Mouse (Mus musculus) G1E (cell line): ENCODE results near the gene Dram1.

Experiments
- CTCF ChIP-seq: IDR thresholded peaks from 2 replicates; pipeline ENCODE4 v1.5.1; 2012; ENCODE audit warnings: low read depth, low read length, inconsistent platforms, mixed read lengths
- GATA1 ChIP-seq: IDR thresholded peaks from 2 replicates; pipeline ENCODE4 v1.6.1; 2012; ENCODE audit warnings: borderline replicate concordance, low read length, inconsistent platforms, mixed read lengths
- GATA2 ChIP-seq: IDR thresholded peaks from 2 replicates; pipeline ENCODE4 v1.6.1; 2012; ENCODE audit warnings: low read depth, low read length, inconsistent platforms, borderline replicate concordance
- POLR2AphosphoS5 ChIP-seq: IDR thresholded peaks from 2 replicates; pipeline ENCODE4 v1.6.1; 2012; ENCODE audit warnings: low read depth, low read length, inconsistent platforms; ENCODE audit not compliant: insufficient replicate concordance
- TAL1 ChIP-seq: conservative IDR thresholded peaks from 2 replicates; pipeline ENCODE4 v1.6.1; 2012; ENCODE audit warnings: low read depth, low read length, inconsistent platforms, mixed read lengths

DNA sequence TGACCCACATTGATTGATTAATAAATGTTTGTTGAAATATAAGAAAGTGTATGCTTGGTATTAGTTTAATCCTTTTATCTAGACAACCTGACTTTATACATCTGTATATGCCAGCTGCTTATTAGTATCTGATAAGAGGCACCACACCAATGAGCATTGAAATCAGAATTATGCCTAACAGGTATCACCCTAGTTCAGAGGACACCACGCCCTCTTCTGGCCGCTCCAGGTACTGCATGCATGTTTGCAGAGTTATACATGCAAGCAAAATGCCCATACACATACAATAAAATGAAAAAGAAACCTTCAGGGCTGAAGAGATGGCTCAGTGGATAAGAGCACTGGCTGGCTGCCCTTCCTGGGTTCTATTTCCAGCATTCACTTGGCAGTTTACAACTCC, 7.1 kb downstream of the Dram1 start:
- TF ChIP-seq CTCF: peak; percentile 43; the same call in 1 of the 2 replicates
- TF ChIP-seq POLR2AphosphoS5: no peak
- TF ChIP-seq GATA1: no peak
- no peak for TF ChIP-seq TAL1
- no peak for TF ChIP-seq GATA2
